Mouse (Mus musculus): ENCODE measurements around the gene Rps6.
A peak's percentile ranks its signal among the peaks of the same experiment; 100 is the strongest.

The Rps6 gene

DNA sequence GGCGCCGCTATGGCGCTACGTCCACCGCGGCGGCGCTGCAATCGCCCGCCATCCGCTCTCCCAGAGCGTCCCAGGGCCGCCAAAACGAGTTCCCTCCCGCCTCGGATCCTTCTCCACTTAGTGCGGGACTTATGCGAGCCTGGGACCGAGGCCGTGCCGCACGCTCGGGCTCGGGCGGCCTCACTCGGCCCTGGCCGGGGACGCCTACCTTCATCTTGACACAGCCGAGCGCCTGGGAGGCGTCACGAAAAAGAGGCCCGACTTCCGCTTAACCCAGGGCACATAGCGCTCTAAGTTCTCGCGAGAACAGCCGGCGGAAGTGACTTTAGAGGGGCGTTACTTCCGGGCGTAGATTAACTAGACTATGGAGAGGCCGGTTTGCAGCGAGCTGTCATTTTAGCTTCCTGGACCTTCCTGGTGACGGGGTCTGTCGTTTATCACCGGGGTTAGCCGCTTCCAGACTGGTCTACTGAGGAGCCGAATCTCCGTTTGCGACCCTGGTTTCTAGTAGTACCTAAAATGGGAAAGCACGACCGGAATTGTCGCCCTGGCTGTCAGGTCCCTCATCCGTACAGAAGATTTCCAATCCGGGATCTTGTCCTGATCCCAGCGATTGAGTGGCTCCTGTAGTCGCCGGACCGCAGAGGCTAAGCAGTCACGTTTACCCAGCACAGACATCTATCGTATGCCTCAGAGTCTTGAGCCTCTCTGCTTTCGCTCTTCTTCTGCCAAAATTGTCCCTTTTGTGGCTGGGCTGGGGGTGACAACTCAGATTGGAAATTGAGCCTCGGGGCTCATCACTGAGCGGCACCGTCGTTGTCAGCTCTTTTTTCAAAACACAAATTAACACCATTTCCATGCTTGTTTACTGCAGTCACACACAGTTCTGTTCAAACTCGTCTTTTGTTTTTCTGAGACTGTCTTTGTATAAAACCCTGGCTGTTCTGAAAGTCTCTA lies at the start of gene Rps6:
Gene Rps6, minus strand, starts transcription at position 300 of the 957 bp plus-strand sequence.
- peak; percentile 94 for DNase-seq (ENCODE audit: low spot score)

DNA sequence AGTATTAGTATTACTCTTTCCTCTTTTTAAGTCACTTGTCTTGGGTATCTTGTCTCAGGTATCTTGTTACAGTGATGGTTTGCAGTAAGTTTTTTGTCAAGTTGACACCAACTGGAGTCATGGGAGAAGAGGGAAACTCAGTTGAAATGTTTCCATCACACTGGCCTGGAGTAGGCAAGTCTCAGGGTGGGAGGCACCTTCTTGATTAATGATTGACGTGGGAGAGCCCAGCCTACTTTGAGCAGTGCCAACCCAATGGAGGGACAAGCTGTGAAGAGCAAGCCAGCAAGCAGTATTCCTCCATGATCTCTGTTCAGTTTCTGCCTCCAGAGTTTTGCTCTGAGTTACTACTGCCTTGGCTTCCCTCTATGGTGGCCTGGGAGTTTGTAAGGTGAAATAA lies 48.7 kb upstream of the Rps6 start:
- no peak for DNase-seq (ENCODE audit: low spot score)

DNA sequence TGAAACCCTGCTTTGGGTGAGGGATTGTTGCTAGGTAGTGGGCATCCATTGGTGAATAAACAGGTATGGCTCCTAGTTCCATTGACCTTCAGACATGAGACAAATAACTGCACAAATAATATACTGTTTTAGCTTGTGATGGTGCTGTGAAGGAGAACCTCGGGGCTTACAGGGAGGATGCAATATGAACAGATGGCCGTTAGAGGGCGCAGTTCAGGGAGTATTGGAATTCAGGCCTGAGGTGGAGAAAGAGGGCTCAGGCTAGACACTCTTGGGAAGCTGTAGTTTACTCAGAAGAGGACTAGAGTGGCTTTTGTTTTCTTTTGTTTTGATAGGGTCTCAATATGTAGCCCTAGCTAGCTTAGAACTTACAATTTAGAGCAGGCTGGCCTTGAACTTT lies 47.8 kb upstream of the Rps6 start:
- DNase-seq (ENCODE audit: low spot score), result no peak

DNA sequence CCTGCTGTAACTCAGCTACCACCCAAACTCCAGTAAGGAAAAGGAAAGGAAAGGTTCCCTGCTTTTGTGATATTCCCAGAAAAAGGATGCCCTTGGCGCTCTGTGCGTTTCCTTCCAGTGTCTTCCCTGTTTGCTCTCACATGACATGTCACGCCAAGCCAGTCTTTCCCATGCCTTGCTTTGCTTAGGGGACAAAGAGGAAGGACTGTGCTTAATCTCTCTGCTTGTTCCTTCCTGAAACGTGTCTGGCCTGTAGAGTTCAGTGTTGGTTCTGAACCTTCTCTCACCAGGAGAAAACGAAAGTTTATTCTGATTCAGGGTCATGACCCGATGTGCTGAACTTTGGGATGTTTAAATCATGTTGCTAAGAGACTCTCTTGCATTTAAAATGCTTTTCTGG lies 45.1 kb upstream of the Rps6 start:
- DNase-seq (ENCODE audit: low spot score), result no peak

DNA sequence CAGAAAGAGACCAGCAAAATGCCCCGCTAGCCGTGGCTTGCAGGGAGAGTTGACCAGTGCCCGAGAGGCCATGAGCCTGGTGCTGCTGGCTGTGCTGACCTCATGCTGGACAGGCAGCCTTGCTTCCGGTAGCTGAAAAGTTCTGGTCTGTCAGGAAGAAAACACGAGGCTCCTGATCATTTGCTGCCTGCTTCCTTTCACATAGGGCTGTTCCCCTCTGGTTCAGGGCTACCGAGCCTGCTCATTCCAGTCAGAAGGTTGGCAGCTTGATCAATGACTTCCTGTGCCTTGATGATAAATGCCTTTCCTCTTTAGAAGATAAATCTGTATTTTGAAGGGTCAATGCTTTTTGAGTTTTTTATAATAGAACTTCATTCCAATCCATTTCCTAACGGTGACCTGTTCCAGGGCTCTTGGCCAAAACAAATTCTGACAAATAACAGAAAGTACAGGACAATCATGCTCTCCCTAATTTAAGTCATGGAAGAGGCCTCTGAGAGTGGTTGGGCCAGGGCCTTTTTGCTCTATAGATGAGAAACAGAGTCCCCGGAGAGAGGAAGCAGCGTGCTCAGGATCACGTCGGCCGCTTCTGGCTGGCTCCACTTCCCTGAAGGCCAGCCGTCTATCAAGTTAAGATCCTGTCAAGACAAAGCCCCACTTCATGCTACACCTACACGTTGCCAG lies 41.7 kb upstream of the Rps6 start:
- DNase-seq (ENCODE audit: low spot score), result no peak

DNA sequence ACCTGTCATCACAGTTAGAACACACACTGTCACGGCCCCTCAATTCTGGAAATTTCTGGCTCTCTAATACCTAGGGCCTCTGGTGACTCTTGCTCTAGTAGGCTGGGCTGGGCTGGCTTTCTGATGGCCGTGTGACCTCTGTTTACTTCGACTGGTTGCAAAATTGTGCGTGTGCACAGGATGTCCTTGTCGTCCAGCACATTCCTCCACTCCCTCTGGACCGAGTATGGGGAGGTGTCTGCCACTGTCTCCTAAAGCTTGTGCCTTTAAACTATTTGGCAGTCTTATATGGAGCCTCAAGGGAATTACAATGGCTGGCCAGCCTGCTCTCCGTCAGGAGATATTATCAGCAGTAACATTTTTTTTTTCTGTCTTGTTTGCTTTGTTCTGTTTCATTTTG lies 40.2 kb upstream of the Rps6 start:
- DNase-seq (ENCODE audit: low spot score), result no peak

DNA sequence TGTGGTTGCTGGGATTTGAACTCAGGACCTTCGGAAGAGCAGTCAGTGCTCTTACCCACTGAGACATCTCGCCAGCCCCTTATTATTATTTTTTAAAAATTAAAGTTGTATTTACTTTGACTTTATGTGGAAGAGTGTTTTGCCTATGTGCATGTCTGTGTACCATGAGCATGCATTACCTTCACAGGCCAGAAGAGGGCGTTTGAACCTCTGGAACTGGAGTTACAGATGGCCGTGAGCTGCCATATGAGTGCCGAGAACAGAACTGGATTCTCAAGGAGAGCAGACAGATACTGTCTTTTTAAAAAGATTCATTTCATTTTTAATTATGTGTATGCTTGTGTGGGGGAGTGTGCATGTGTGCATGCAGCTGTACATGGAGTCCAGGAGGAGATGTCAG lies 30.7 kb upstream of the Rps6 start:
- no peak for DNase-seq (ENCODE audit: low spot score)

DNA sequence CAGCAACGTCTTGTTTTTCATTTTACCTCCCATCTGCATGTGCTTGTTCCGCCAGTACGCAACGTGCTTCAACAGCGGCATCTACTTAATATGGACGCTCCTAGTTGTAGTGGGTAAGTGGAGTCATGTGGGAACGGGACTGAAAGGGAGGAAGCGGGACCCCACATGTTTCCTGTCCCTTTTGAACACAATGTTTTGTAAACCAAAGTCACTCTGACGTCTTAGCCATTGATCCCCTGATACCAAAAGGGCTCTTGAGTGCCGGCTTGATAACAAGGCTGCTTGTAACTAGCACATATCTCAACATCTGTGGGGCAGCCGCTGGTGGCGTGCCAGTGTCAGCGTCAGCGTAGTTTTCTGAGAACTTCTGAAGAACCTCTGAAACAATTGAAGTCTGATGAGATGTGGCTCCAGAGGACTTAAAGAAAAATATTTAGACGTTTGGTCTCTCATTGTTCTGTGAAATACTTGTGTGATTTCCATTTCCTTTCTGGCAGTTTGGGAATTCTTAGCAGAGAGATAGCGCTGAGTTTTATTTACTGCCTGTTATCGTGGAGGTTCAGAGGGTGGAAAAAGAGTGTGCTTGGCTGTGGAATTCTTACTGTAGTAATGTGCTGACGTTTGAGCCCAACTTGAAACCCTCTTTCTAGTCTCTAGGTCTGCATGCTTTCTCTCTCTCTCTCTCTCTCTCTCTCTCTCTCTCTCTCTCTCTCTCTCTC lies 29.1 kb upstream of the Rps6 start:
- no peak for DNase-seq (ENCODE audit: low spot score)

DNA sequence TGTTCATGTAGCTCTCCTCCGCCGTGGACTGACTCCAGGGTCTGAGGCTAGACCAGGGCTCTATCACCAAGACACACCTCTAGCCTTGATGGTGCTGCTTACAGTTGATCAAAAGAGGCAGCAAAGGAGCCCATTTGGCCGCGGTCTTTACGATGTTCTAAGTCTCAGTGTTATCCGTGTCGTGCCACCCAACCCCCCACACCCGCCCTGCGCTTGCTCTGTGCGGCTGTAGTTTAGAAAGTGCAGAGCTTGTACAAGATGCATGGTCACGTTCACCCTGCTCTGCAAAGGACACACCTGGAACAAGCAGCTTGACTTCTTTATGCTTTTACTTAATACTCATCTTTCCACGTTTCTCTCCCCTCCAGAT lies 28.6 kb upstream of the Rps6 start:
- DNase-seq (ENCODE audit: low spot score), result no peak

DNA sequence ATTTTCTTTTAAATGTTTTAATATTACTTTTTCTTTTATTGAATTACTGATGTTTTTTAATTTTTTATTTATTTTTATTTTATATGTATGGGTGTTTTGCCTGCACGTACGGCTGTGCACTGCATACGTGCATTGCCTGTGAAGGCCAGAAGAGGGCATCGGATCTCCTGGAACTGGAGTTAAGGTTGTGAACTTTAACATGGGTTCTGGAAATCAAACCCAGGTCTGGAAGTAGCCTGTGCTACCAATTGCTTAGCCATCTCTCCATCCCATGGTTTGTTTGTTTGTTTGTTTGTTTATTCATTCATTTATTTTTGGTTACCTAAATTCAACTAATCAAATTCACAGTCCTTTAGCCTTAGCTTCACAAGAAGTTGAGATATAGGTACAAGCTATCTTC lies 27.7 kb upstream of the Rps6 start:
- no peak for DNase-seq (ENCODE audit: low spot score)

DNA sequence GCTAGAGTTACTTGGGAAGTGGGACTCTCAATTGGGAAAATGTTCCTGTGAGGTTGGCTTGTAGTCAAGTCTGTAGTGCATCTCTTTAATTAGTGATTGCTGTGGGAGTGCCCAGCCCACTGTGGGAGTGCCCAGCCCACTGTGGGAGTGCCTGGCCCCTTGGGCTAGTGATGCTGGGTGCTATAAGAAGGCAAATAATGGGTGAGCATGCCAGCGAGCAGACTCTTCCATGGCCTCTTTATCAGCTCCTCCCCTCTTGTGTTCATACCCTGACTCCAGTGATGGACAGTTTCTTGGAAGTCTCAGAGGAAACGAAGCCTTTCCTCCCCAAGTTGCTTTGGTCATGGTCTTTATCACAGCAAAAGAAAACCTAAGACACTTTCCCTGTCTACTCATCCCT lies 25.2 kb upstream of the Rps6 start:
- DNase-seq (ENCODE audit: low spot score), result no peak

DNA sequence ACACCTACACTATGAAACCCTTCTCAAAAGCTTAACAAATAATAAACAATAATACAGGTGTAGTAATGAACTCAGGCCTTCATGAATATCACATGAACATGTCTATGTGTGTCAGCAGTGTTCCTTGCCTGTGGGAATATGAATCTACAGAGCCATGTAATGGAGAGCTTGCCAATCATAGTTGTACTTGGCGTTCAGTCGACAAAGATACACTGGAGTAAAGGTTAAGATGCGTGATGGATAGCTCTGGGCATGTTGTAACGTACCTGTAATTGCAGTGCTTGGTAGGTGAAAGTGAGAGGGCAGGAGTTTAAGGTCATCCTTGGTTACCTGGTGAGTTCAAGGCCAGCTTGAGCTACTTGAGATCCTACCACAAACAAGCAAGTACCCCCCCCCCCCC lies 24.0 kb upstream of the Rps6 start:
- DNase-seq (ENCODE audit: low spot score), result no peak

DNA sequence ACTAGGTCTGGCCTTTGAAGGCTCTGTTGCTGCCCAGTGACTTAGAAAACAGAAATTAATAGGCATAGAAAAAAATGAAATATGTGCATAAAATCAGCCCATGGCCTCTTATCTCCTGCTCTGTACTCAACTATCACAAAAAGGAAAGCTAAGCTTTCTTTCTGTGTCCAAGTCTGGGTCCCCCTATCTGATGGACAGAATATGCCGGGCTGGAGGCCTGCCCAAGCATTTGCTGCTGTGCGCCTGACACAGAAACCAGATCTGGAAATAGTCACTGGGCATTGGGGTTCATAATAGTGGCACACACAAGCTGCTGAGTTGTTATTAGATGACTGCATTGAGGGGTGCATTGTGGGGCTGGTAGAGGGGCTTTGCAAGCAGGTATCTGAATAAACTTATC lies 22.3 kb upstream of the Rps6 start:
- DNase-seq (ENCODE audit: low spot score), result no peak

DNA sequence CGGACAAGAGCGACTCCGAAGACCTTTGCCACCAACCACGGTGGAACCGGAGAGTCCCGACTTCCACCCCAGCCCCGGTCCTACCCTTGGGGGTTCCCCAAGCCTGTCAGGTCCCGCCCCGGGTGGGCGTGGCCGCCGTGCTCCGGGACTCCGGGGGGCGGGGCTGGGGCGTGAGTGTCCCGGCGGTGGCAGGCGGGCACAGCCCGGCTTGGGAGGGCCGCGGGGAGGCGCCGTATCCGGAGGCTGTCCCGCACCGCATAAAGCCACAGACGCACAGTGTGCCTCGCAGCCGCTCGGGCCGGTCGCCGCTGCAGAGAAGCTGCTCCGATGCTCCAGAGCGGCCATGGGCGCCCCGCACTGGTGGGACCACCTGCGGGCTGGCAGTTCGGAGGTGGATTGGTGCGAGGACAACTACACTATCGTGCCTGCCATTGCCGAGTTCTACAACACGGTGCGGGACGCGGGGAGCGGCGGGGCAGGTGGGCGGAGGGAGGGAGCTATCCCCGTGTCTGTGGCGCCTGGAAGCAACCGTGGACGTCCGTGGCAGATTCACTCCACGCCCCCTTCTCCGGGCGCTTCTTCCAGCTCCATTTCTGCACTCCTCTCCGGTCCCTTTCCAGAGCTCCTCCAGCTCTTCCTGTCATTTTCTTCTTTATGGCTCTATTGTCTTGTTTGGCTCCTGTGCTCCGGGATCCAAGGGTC lies 17.1 kb upstream of the Rps6 start, which contains the start of gene Acer2:
Gene Acer2, plus strand, starts transcription at position 251 of the 702 bp plus-strand sequence.
- DNase-seq (ENCODE audit: low spot score), result peak; percentile 95

DNA sequence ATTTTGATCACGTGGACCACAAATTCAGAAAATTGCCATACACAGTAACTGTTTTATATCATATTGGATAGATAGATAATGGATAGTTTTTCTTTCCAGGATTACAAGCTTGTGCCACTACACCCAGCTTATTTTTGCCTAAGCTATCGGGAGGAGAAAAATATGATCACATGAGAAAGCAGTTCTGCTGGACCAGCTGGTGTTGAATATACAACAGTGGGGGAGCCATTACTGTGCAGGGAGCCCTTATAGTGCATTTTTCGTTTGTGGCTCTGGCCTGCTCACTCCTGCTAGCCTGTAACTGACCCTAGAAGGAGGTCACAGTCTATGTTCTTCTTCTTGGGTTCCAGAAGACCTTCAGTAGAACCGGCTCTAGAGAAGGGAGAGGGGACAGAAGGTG lies 15.9 kb upstream of the Rps6 start:
- DNase-seq (ENCODE audit: low spot score), result no peak

DNA sequence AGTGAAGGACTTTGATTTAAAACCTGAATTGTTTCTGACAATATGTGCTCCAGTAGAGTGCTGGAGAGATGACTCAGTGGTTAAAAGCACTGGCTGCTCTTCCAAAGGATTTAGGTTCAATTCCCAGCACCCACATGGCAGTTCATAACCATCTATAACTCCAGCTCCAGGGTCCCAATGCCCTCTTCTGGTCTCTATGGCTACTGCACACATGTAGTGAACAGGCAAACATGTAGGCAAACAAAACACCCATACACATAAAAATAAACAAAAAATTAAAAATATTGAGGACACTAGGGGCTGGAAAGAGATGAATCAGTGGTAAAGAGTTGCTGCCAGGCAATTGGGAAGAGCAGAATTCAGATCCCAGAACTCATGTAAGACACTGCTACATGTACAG lies 14.8 kb upstream of the Rps6 start:
- DNase-seq (ENCODE audit: low spot score), result no peak

DNA sequence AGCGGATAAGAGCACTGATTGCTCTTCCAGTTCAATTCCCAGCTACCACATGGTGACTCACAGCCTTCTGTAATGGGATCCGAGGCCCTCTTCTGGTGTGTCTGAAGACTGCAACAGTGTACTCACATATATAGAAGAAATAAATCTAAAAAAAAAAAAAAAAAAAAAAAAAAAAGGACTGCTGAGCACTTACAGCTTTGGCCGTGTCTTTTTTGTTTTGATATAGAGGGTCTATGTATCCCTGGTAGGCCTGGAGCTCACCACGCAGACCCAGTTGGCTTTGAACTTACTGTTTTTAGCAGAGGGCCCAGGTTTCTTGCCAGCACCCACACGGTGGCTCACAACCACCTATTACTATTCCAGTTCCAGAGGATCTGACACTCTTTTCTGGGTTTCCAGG lies 6.9 kb upstream of the Rps6 start:
- DNase-seq (ENCODE audit: low spot score), result no peak

DNA sequence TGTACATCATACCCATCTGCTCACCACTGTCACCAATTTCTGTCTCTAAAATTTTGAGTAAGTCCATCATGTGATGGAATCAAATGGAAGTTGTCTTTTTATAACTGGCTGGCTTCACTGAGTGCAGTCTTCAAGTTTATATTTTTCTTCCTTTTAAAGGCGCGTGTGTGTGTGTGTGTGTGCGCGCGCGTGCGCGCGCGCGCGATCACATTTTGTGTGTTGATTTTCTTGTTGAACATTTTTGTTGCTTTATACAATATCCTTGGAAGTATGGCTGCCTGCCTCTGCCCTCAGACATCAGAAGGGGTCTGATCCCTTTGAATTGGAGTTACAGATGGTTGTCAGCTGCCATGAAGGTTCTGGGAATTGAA lies 843 bp upstream of the Rps6 start:
- DNase-seq (ENCODE audit: low spot score), result no peak

DNA sequence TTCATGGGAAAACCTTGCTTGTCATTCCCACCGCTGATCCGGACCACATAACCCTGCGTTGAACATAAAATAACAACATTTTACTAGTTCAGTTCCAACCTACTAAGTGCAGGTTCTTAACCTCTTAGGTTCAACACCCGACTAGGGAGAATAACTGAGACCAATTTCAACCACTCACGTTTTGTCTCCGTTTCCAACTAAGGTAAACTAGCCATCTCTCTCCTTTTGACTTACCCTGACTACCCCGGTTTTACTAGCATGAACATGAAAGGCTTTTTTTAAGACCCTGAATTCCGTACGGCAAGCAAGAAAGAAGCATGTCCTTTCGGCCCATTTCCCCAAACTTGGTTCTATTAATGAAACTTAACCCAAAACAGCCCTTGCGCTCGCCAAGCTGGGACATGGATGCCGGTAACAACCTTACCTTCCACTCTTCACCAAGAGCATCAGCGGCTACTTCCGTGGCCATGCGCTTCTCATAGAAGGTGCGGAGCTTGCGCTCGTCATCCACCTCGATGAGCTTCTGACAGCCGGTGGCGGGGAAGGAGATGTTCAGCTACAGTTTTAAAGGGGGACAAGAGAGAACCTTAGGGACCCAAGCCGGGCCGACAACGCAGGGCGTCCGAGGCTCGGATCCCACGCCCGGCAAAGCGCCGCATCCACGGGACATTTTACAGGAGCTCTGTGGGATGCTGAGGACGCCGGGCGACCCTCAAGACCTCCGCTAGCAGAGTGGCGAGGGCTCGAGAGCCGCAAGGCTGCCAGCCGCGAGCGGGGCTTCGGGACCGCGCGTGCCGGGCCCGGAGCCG lies 704 bp downstream of the Rps6 start:
- no peak for DNase-seq (ENCODE audit: low spot score)

DNA sequence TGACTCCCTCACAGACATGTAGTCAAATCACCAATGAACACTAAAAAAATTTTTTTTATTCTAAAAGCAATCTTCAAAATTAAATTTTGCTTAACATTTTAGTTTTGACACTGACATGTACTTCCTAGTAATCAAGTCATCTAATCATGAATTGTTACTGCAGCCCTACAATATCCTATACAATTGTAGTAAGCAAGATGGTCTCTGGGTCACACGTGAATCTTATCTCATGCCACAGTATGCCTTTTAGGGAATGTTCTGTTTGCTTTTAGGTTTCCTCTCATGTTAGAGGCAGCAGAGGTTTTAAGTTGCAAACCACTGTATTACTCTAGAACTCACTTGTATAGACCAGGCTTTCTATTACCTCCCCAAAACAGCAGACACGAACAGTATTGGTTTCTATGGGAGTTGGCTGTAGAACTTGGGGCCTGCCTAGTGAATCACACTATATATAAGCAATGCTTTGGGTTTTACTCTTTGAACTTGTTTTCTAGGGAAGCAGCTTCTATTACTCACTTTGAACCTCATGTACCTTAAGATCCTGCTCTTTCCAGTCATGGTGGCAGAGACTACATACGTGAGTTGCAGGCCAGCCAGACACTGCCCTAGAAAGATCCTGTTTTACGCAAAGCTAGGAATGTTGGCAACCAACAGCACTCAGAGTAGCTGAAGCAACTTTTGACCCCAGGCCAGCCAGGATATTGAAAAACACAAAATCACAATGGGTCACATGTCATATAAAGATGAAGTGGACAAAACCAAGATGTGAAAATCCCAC lies 4.2 kb downstream of the Rps6 start:
- DNase-seq (ENCODE audit: low spot score), result no peak

DNA sequence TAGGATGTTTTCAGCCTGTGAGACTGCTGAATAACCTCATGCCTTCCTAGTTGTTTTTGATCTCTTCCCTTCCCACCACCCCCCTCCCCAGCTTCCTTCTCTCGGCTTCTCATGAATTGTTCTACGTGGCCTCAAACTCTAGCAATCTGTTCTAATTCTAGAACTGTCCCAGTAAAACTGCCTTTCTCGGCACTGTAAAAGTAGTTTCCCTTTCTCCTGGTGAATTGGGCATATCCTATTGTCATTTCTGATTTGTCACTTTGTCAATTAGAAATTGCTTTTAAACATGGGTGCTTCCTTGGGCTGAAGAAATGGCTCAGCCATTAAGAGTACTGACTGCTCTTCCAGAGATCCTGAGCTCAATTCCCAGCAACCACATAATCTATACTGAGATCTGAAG lies 5.2 kb downstream of the Rps6 start:
- DNase-seq (ENCODE audit: low spot score), result no peak

Measured in urinary bladder, postnatal 25 days (tissue).